Mouse (Mus musculus): ENCODE data around the gene Cd5. TPM values are rescaled to one million over a fixed set of nuclear protein-coding genes. Genes with fewer than 3 reads are reported as not detected.

The Cd5 gene
- polyA plus RNA-seq, 1 experiment = not detected

GRCm38 (mm10) chr19:10731975-10732374 lies 6.8 kb downstream of the Cd5 start:
- Histone ChIP-seq H3K36me3 (ENCODE audit: control insufficient read depth, insufficient read depth, low read length, poor library complexity, severe bottlenecking) (no peaks in the 10 kb centered on the region), H3K9ac (ENCODE audit: low read depth, poor library complexity, severe bottlenecking) (no peak overlapping the region), H3K27ac (ENCODE audit: insufficient read depth, low read length) (no peak overlapping the region), H3K4me3 (ENCODE audit: low read depth, low read length) (no peak overlapping the region), H3K4me1 (ENCODE audit: control insufficient read depth, insufficient read depth, low read length) (no peaks in the 10 kb centered on the region), H3K9me3 (replicated peaks; ENCODE audit: control insufficient read depth, insufficient read depth, low read length, poor library complexity, severe bottlenecking) (no peaks in the 10 kb centered on the region), H3K27me3 (ENCODE audit: control insufficient read depth, insufficient read depth, low read length, poor library complexity, severe bottlenecking) (no peaks in the 10 kb centered on the region)
- TF ChIP-seq CTCF (IDR thresholded peaks at IDR 0.05; ENCODE audit: low read depth, low read length) (no peak), EP300 (IDR thresholded peaks at IDR 0.05; ENCODE audit: insufficient read depth, low read depth, low read length) (no peak), POLR2A (IDR thresholded peaks at IDR 0.05; ENCODE audit: insufficient read depth, low read length) (no peak)

DNA sequence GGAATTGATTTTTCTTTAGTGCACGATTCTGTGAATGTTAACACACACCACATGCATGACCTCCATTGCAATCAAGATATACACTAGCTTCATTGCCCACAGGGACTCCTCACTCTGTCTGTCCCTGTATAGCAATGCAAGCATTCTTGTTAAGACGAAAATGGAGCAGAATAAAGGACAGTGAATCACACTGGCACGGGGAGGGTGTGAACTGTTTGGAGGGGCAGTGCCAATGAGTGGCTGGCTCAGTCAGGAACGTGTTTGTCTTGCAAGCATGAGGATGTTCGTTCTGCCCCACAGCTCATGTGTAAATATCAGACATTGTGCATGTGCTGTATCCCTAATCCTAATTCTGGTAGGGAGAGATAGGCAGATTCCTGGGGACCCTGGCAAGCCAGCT lies 8.3 kb downstream of the Cd5 start:
- H3K4me1 ChIP-seq (ENCODE audit: control insufficient read depth, insufficient read depth, low read length) = no peaks in the 10 kb centered on the region
- TF ChIP-seq EP300 (IDR thresholded peaks at IDR 0.05; ENCODE audit: insufficient read depth, low read depth, low read length) (no peak), CTCF (IDR thresholded peaks at IDR 0.05; ENCODE audit: low read depth, low read length) (no peak), POLR2A (IDR thresholded peaks at IDR 0.05; ENCODE audit: insufficient read depth, low read length) (no peak)
- no peaks in the 10 kb centered on the region for H3K36me3 ChIP-seq (ENCODE audit: control insufficient read depth, insufficient read depth, low read length, poor library complexity, severe bottlenecking)
- no peaks in the 10 kb centered on the region for H3K27me3 ChIP-seq (ENCODE audit: control insufficient read depth, insufficient read depth, low read length, poor library complexity, severe bottlenecking)
- no peak overlapping the region for H3K27ac ChIP-seq (ENCODE audit: insufficient read depth, low read length)
- no peaks in the 10 kb centered on the region for H3K9me3 ChIP-seq (replicated peaks; ENCODE audit: control insufficient read depth, insufficient read depth, low read length, poor library complexity, severe bottlenecking)
- no peak overlapping the region for H3K9ac ChIP-seq (ENCODE audit: low read depth, poor library complexity, severe bottlenecking)
- no peak overlapping the region for H3K4me3 ChIP-seq (ENCODE audit: low read depth, low read length)

DNA sequence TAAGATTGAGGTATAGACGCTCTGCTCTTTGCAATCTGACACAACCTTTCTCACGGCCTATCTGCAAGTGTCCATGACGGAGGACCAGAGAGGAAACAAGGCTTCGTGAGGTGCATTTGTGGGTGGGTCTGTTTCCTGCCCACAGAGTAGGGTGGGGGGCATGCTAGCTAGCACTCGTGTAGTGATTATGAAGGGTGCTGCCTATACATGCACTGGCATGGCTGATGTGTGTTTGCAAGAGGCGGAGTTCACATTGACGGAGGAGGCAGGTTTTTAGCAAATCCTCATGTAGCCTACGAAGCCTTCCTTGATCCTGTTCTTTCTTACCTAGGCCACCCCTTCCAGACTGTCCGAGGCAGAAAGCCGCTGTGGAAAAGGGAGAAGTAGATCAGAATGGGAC lies 8.9 kb downstream of the Cd5 start:
- no peak overlapping the region for H3K4me3 ChIP-seq (ENCODE audit: low read depth, low read length)
- H3K4me1 ChIP-seq (ENCODE audit: control insufficient read depth, insufficient read depth, low read length) = no peaks in the 10 kb centered on the region
- no peak overlapping the region for H3K9ac ChIP-seq (ENCODE audit: low read depth, poor library complexity, severe bottlenecking)
- H3K27ac ChIP-seq (ENCODE audit: insufficient read depth, low read length) = no peak overlapping the region
- TF ChIP-seq CTCF (IDR thresholded peaks at IDR 0.05; ENCODE audit: low read depth, low read length) (no peak), EP300 (IDR thresholded peaks at IDR 0.05; ENCODE audit: insufficient read depth, low read depth, low read length) (no peak), POLR2A (IDR thresholded peaks at IDR 0.05; ENCODE audit: insufficient read depth, low read length) (no peak)
- H3K27me3 ChIP-seq (ENCODE audit: control insufficient read depth, insufficient read depth, low read length, poor library complexity, severe bottlenecking) = no peaks in the 10 kb centered on the region
- H3K36me3 ChIP-seq (ENCODE audit: control insufficient read depth, insufficient read depth, low read length, poor library complexity, severe bottlenecking) = no peaks in the 10 kb centered on the region
- H3K9me3 ChIP-seq (replicated peaks; ENCODE audit: control insufficient read depth, insufficient read depth, low read length, poor library complexity, severe bottlenecking) = no peaks in the 10 kb centered on the region

DNA sequence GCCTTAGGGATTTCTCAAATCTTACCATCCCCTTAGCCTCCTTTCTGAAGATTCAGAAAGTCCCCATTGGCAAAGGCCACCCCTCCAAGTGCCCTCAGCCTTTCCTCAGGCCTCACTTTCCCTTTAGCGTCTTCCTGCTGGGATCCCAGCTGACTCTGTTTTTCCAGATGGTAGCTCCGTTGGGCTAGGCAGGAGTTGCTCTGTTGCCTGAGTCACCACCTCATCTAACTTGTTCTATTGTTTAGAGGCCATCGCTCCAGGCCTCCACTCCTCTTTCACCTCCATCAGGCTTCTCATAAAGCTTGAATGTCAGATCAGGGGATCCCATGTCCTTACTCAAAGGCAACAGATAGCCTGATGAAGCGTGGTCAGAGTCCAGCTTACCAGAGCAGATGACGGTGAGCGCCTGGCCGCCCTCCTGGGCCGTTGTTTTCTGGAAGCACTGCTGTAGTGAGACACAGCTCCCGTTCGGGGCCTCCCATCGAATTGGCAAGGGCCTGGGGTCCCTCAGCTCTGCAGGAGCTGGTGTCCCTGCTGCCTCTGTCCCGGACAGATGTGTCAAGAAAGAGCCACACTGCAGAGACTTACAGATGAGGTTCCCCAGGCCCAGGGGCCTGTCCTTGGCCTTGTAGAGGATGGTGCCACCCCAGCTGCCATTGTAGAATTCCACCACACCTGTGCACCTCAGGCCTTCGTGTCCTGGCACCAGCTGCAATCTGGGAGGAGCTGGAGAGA lies 14.0 kb downstream of the Cd5 start:
- no peak for TF ChIP-seq POLR2A (IDR thresholded peaks at IDR 0.05; ENCODE audit: insufficient read depth, low read length)
- no peak for TF ChIP-seq CTCF (IDR thresholded peaks at IDR 0.05; ENCODE audit: low read depth, low read length)
- no peak for TF ChIP-seq EP300 (IDR thresholded peaks at IDR 0.05; ENCODE audit: insufficient read depth, low read depth, low read length)
- no peaks in the 10 kb centered on the region for H3K9me3 ChIP-seq (replicated peaks; ENCODE audit: control insufficient read depth, insufficient read depth, low read length, poor library complexity, severe bottlenecking)
- H3K4me1 ChIP-seq (ENCODE audit: control insufficient read depth, insufficient read depth, low read length) = peaks cover 4% of the 10 kb centered on the region
- H3K27me3 ChIP-seq (ENCODE audit: control insufficient read depth, insufficient read depth, low read length, poor library complexity, severe bottlenecking) = no peaks in the 10 kb centered on the region
- no peaks in the 10 kb centered on the region for H3K36me3 ChIP-seq (ENCODE audit: control insufficient read depth, insufficient read depth, low read length, poor library complexity, severe bottlenecking)
- H3K9ac ChIP-seq (ENCODE audit: low read depth, poor library complexity, severe bottlenecking) = no peak overlapping the region
- no peak overlapping the region for H3K4me3 ChIP-seq (ENCODE audit: low read depth, low read length)
- H3K27ac ChIP-seq (ENCODE audit: insufficient read depth, low read length) = no peak overlapping the region

DNA sequence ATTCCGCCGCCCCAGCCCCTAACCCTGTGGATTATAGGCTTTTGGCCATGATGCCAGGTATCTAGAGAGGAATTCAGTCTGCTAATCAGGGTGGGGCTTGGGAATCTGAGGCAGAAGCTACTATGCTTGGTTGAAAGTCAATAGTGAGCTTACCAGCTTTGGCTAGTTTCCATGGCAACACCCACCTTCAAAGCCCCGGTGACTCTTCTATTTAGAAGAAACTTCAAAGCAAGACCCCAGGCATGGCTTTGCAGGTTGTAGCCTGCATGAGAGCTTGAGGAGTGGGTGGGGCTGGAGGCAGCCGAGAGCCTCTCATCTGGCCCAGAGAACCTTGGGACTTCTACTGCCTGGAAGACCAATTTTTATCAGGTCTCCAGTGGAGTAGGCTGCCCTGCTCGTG lies 15.2 kb downstream of the Cd5 start:
- Histone ChIP-seq H3K9me3 (replicated peaks; ENCODE audit: control insufficient read depth, insufficient read depth, low read length, poor library complexity, severe bottlenecking) (no peaks in the 10 kb centered on the region), H3K36me3 (ENCODE audit: control insufficient read depth, insufficient read depth, low read length, poor library complexity, severe bottlenecking) (no peaks in the 10 kb centered on the region), H3K9ac (ENCODE audit: low read depth, poor library complexity, severe bottlenecking) (no peak overlapping the region), H3K4me3 (ENCODE audit: low read depth, low read length) (no peak overlapping the region), H3K27ac (ENCODE audit: insufficient read depth, low read length) (no peak overlapping the region), H3K27me3 (ENCODE audit: control insufficient read depth, insufficient read depth, low read length, poor library complexity, severe bottlenecking) (no peaks in the 10 kb centered on the region), H3K4me1 (ENCODE audit: control insufficient read depth, insufficient read depth, low read length) (peaks cover 4% of the 10 kb centered on the region)
- TF ChIP-seq CTCF (IDR thresholded peaks at IDR 0.05; ENCODE audit: low read depth, low read length) (no peak), EP300 (IDR thresholded peaks at IDR 0.05; ENCODE audit: insufficient read depth, low read depth, low read length) (no peak), POLR2A (IDR thresholded peaks at IDR 0.05; ENCODE audit: insufficient read depth, low read length) (no peak)

DNA sequence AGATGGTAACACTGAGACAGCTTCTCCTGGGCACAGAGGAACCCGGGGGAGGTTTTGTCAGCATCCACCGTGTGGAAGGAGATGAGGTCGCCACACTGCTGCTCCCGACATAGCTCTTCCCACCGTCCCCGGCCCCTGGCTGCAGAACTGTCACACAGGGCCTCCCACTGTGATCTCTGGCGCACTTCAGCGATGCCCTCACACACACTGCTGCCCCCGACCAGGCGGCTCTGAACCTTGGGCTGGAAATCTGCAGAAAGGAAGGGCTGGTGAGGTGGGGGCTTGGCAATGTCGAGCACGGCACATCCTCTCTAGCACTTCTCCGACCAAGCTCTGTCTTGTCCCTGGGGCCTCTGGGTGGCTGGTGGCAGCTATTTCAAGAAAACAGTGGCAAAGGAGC lies 15.7 kb downstream of the Cd5 start:
- Histone ChIP-seq H3K9me3 (replicated peaks; ENCODE audit: control insufficient read depth, insufficient read depth, low read length, poor library complexity, severe bottlenecking) (no peaks in the 10 kb centered on the region), H3K4me3 (ENCODE audit: low read depth, low read length) (no peak overlapping the region), H3K9ac (ENCODE audit: low read depth, poor library complexity, severe bottlenecking) (no peak overlapping the region), H3K27me3 (ENCODE audit: control insufficient read depth, insufficient read depth, low read length, poor library complexity, severe bottlenecking) (no peaks in the 10 kb centered on the region), H3K36me3 (ENCODE audit: control insufficient read depth, insufficient read depth, low read length, poor library complexity, severe bottlenecking) (no peaks in the 10 kb centered on the region), H3K27ac (ENCODE audit: insufficient read depth, low read length) (no peak overlapping the region), H3K4me1 (ENCODE audit: control insufficient read depth, insufficient read depth, low read length) (peaks cover 4% of the 10 kb centered on the region)
- no peak for TF ChIP-seq POLR2A (IDR thresholded peaks at IDR 0.05; ENCODE audit: insufficient read depth, low read length)
- no peak for TF ChIP-seq CTCF (IDR thresholded peaks at IDR 0.05; ENCODE audit: low read depth, low read length)
- no peak for TF ChIP-seq EP300 (IDR thresholded peaks at IDR 0.05; ENCODE audit: insufficient read depth, low read depth, low read length)

All from ES-Bruce4 (cell line).